Mouse (Mus musculus): Measurements from ENCODE around the gene Tm4sf4. TPM values are rescaled to one million over a fixed set of nuclear protein-coding genes. Genes with fewer than 3 reads are reported as not detected.

The Tm4sf4 gene
- 0.87 TPM in 1 of 2 replicates, not detected in the other for polyA plus RNA-seq (2015; fragmentation: Nextera tagmentation; extraction: Ambion mirVana)

- Histone ChIP-seq H3K36me3 (no peaks in the 10 kb centered on the region), H3K27ac (no peak within 1 kb of the TSS), H3K9ac (no peak within 1 kb of the TSS), H3K27me3 (no peaks in the 10 kb centered on the region), H3K4me3 (no peak within 1 kb of the TSS), H3K4me2 (no peak within 1 kb of the TSS), H3K4me1 (no peaks in the 10 kb centered on the region), H3K9me3 (no peaks in the 10 kb centered on the region)
- no peak for ATAC-seq (ENCODE audit: insufficient number of reproducible peaks, insufficient read depth, low FRiP score, low TSS enrichment, low read depth)
- 69% methylated on average over 10 of the region's 10 CpGs for WGBS
These were observed at the start of gene Tm4sf4 for GRCm38 (mm10) chr3:57425089-57425730. Tm4sf4 (plus strand) TSS chr3:57425314.

- H3K36me3 ChIP-seq: no peaks in the 10 kb centered on the region
- no peaks in the 10 kb centered on the region for H3K9me3 ChIP-seq
- H3K4me2 ChIP-seq: no peak overlapping the region
- 84% methylated on average over 6 of the region's 6 CpGs for WGBS
- no peak overlapping the region for H3K27ac ChIP-seq
- ATAC-seq (ENCODE audit: insufficient number of reproducible peaks, insufficient read depth, low FRiP score, low TSS enrichment, low read depth): no peak
- no peak overlapping the region for H3K9ac ChIP-seq
- no peaks in the 10 kb centered on the region for H3K4me1 ChIP-seq
- no peak overlapping the region for H3K4me3 ChIP-seq
- no peaks in the 10 kb centered on the region for H3K27me3 ChIP-seq
These were observed 38.7 kb upstream of the Tm4sf4 start for GRCm38 (mm10) chr3:57386423-57386822.

- no peaks in the 10 kb centered on the region for H3K27me3 ChIP-seq
- no peak overlapping the region for H3K9ac ChIP-seq
- H3K36me3 ChIP-seq: no peaks in the 10 kb centered on the region
- no peak overlapping the region for H3K27ac ChIP-seq
- no peaks in the 10 kb centered on the region for H3K4me1 ChIP-seq
- no peak for ATAC-seq (ENCODE audit: insufficient number of reproducible peaks, insufficient read depth, low FRiP score, low TSS enrichment, low read depth)
- WGBS: 46% methylated on average over 2 of the region's 2 CpGs
- H3K9me3 ChIP-seq: no peaks in the 10 kb centered on the region
- no peak overlapping the region for H3K4me3 ChIP-seq
- H3K4me2 ChIP-seq: no peak overlapping the region
These were observed 38.2 kb upstream of the Tm4sf4 start for GRCm38 (mm10) chr3:57386895-57387294.

GRCm38 (mm10) chr3:57387593-57387992, 37.5 kb upstream of the Tm4sf4 start:
- ATAC-seq (ENCODE audit: insufficient number of reproducible peaks, insufficient read depth, low FRiP score, low TSS enrichment, low read depth): no peak

GRCm38 (mm10) chr3:57411535-57411934, 13.6 kb upstream of the Tm4sf4 start:
- Histone ChIP-seq H3K9ac (no peak overlapping the region), H3K27ac (no peak overlapping the region), H3K4me1 (no peaks in the 10 kb centered on the region), H3K4me2 (no peak overlapping the region), H3K9me3 (no peaks in the 10 kb centered on the region), H3K4me3 (no peak overlapping the region), H3K27me3 (no peaks in the 10 kb centered on the region), H3K36me3 (no peaks in the 10 kb centered on the region)
- no peak for ATAC-seq (ENCODE audit: insufficient number of reproducible peaks, insufficient read depth, low FRiP score, low TSS enrichment, low read depth)
- WGBS: 81% methylated on average over 4 of the region's 4 CpGs

More at GRCm38 (mm10) chr3:57387593-57387992, 37.5 kb upstream of the Tm4sf4 start:
- Histone ChIP-seq H3K36me3 (no peaks in the 10 kb centered on the region), H3K4me2 (no peak overlapping the region), H3K4me1 (no peaks in the 10 kb centered on the region), H3K9me3 (no peaks in the 10 kb centered on the region), H3K9ac (no peak overlapping the region), H3K27ac (no peak overlapping the region), H3K4me3 (no peak overlapping the region), H3K27me3 (no peaks in the 10 kb centered on the region)
- WGBS: 79% methylated on average over 2 of the region's 2 CpGs

- WGBS: 82% methylated on average over 2 of the region's 2 CpGs
- no peaks in the 10 kb centered on the region for H3K27me3 ChIP-seq
- H3K4me2 ChIP-seq: no peak overlapping the region
- no peak for ATAC-seq (ENCODE audit: insufficient number of reproducible peaks, insufficient read depth, low FRiP score, low TSS enrichment, low read depth)
- H3K9me3 ChIP-seq: no peaks in the 10 kb centered on the region
- no peak overlapping the region for H3K9ac ChIP-seq
- H3K4me1 ChIP-seq: no peaks in the 10 kb centered on the region
- no peak overlapping the region for H3K27ac ChIP-seq
- H3K36me3 ChIP-seq: no peaks in the 10 kb centered on the region
- H3K4me3 ChIP-seq: no peak overlapping the region
These were observed 4.9 kb upstream of the Tm4sf4 start for GRCm38 (mm10) chr3:57420233-57420632.

GRCm38 (mm10) chr3:57420660-57421059, 4.5 kb upstream of the Tm4sf4 start:
- H3K4me3 ChIP-seq: no peak overlapping the region
- no peaks in the 10 kb centered on the region for H3K4me1 ChIP-seq

GRCm38 (mm10) chr3:57426351-57426750, 1.2 kb downstream of the Tm4sf4 start:
- Histone ChIP-seq H3K36me3 (no peaks in the 10 kb centered on the region), H3K27ac (no peak overlapping the region), H3K4me2 (no peak overlapping the region), H3K9ac (no peak overlapping the region), H3K4me1 (no peaks in the 10 kb centered on the region), H3K27me3 (no peaks in the 10 kb centered on the region), H3K9me3 (no peaks in the 10 kb centered on the region), H3K4me3 (no peak overlapping the region)
- ATAC-seq (ENCODE audit: insufficient number of reproducible peaks, insufficient read depth, low FRiP score, low TSS enrichment, low read depth): no peak
- WGBS: 90% methylated on average over 11 of the region's 11 CpGs

More at GRCm38 (mm10) chr3:57420660-57421059, 4.5 kb upstream of the Tm4sf4 start:
- H3K27me3 ChIP-seq: no peaks in the 10 kb centered on the region
- H3K9me3 ChIP-seq: no peaks in the 10 kb centered on the region
- no peak overlapping the region for H3K27ac ChIP-seq
- WGBS: 79% methylated on average over 1 of the region's 1 CpGs
- no peaks in the 10 kb centered on the region for H3K36me3 ChIP-seq
- no peak overlapping the region for H3K9ac ChIP-seq
- ATAC-seq (ENCODE audit: insufficient number of reproducible peaks, insufficient read depth, low FRiP score, low TSS enrichment, low read depth): no peak
- no peak overlapping the region for H3K4me2 ChIP-seq

- no peak overlapping the region for H3K27ac ChIP-seq
- H3K4me3 ChIP-seq: no peak overlapping the region
- WGBS: 41% methylated on average over 5 of the region's 5 CpGs
- H3K9ac ChIP-seq: no peak overlapping the region
- no peak overlapping the region for H3K4me2 ChIP-seq
- H3K36me3 ChIP-seq: no peaks in the 10 kb centered on the region
- no peaks in the 10 kb centered on the region for H3K27me3 ChIP-seq
- no peak for ATAC-seq (ENCODE audit: insufficient number of reproducible peaks, insufficient read depth, low FRiP score, low TSS enrichment, low read depth)
- H3K9me3 ChIP-seq: no peaks in the 10 kb centered on the region
- no peaks in the 10 kb centered on the region for H3K4me1 ChIP-seq
These were observed 3.8 kb downstream of the Tm4sf4 start for GRCm38 (mm10) chr3:57428682-57429464.

GRCm38 (mm10) chr3:57429486-57429885, 4.4 kb downstream of the Tm4sf4 start:
- no peaks in the 10 kb centered on the region for H3K27me3 ChIP-seq
- H3K27ac ChIP-seq: no peak overlapping the region
- H3K4me3 ChIP-seq: no peak overlapping the region
- H3K9me3 ChIP-seq: no peaks in the 10 kb centered on the region
- H3K4me2 ChIP-seq: no peak overlapping the region
- 74% methylated on average over 4 of the region's 4 CpGs for WGBS
- no peaks in the 10 kb centered on the region for H3K36me3 ChIP-seq
- ATAC-seq (ENCODE audit: insufficient number of reproducible peaks, insufficient read depth, low FRiP score, low TSS enrichment, low read depth): no peak
- H3K4me1 ChIP-seq: no peaks in the 10 kb centered on the region
- H3K9ac ChIP-seq: no peak overlapping the region

GRCm38 (mm10) chr3:57431706-57432105, 6.6 kb downstream of the Tm4sf4 start:
- H3K27ac ChIP-seq: no peak overlapping the region
- H3K9me3 ChIP-seq: no peaks in the 10 kb centered on the region
- no peak overlapping the region for H3K9ac ChIP-seq
- H3K4me3 ChIP-seq: no peak overlapping the region
- ATAC-seq (ENCODE audit: insufficient number of reproducible peaks, insufficient read depth, low FRiP score, low TSS enrichment, low read depth): no peak
- H3K36me3 ChIP-seq: no peaks in the 10 kb centered on the region
- 58% methylated on average over 3 of the region's 3 CpGs for WGBS
- no peaks in the 10 kb centered on the region for H3K27me3 ChIP-seq
- no peak overlapping the region for H3K4me2 ChIP-seq
- no peaks in the 10 kb centered on the region for H3K4me1 ChIP-seq

- Histone ChIP-seq H3K4me1 (no peaks in the 10 kb centered on the region), H3K27ac (no peak overlapping the region), H3K27me3 (no peaks in the 10 kb centered on the region), H3K36me3 (no peaks in the 10 kb centered on the region), H3K4me3 (no peak overlapping the region), H3K4me2 (no peak overlapping the region), H3K9ac (no peak overlapping the region), H3K9me3 (no peaks in the 10 kb centered on the region)
- ATAC-seq (ENCODE audit: insufficient number of reproducible peaks, insufficient read depth, low FRiP score, low TSS enrichment, low read depth): no peak
- WGBS: 78% methylated on average over 8 of the region's 8 CpGs
These were observed 10.2 kb downstream of the Tm4sf4 start for GRCm38 (mm10) chr3:57435364-57435763.
